Mouse (Mus musculus) limb, embryonic 11.5 days (tissue): ENCODE measurements around the gene Grid2ip. TPM values are rescaled to one million over a fixed set of nuclear protein-coding genes. Genes with fewer than 3 reads are reported as not detected.
A peak's percentile ranks its signal among the peaks of the same experiment; 100 is the strongest.

ENCODE experiments used
- ATAC-seq: fragments of 200-750 bp; cut with Nextera tagmentation; 2 replicates; pipeline ENCODE4 v1.8.0; 2017; ENCODE audit warnings: low read depth; ENCODE audit not compliant: insufficient number of reproducible peaks, low FRiP score, low TSS enrichment
- DNase-seq: peaks from one replicate; pipeline ENCODE4 v3.0.0-alpha.2; 2015; ENCODE audit warnings: low spot score
- H3K27ac ChIP-seq: fragments of 300-500 bp; sonication (generic); replicated peaks from 2 replicates; pipeline ENCODE4 v1.5.1; 2014; ENCODE audit warnings: low read depth, mild to moderate bottlenecking, low read length
- H3K27me3 ChIP-seq: fragments of 300-500 bp; sonication (generic); 2 replicates; pipeline ENCODE4 v1.6.1; 2014; ENCODE audit warnings: mild to moderate bottlenecking, low read length, mixed read lengths; ENCODE audit not compliant: control insufficient read depth, insufficient read depth
- H3K36me3 ChIP-seq: fragments of 300-500 bp; sonication (generic); 2 replicates; pipeline ENCODE4 v1.6.1; 2014; ENCODE audit warnings: mild to moderate bottlenecking, low read length, moderate library complexity, mixed read lengths; ENCODE audit not compliant: control insufficient read depth, insufficient read depth
- H3K4me1 ChIP-seq: fragments of 300-500 bp; sonication (generic); 2 replicates; pipeline ENCODE4 v1.6.1; 2014; ENCODE audit warnings: low read length, mixed read lengths; ENCODE audit not compliant: control insufficient read depth, insufficient read depth
- H3K4me2 ChIP-seq: fragments of 300-500 bp; sonication (generic); 2 replicates; pipeline ENCODE4 v1.6.1; 2014; ENCODE audit warnings: low read depth, mild to moderate bottlenecking, moderate library complexity; ENCODE audit not compliant: severe bottlenecking
- H3K4me3 ChIP-seq: fragments of 300-500 bp; sonication (generic); 2 replicates; pipeline ENCODE4 v1.5.1; 2014; ENCODE audit warnings: low read depth, low read length
- H3K9ac ChIP-seq: fragments of 300-500 bp; sonication (generic); 2 replicates; pipeline ENCODE4 v1.6.1; 2014; ENCODE audit warnings: mild to moderate bottlenecking, low read length
- H3K9me3 ChIP-seq: fragments of 300-500 bp; sonication (generic); 2 replicates; pipeline ENCODE4 v1.6.1; 2016; ENCODE audit warnings: low read length; ENCODE audit not compliant: control insufficient read depth
- WGBS: fragments of 180-500 bp; shearing (Covaris S2); extraction: QIAGEN DNeasy Blood & Tissue Kit; methylation state at CpG from one replicate; pipeline ENCODE4 v1.1.7; 2014; 5-methylcytosine and 5-hydroxymethylcytosine counted together
- polyA plus RNA-seq: library from polyadenylated mRNA; unstranded; fragments of >200 nt; fragmentation: Nextera tagmentation; extraction: Ambion mirVana; gene quantifications from 2 replicates; pipeline ENCODE4 v1.2.1, GENCODE M21; 2014

The Grid2ip gene
- polyA plus RNA-seq, 1 experiment from 2014 or later: 0.31 TPM

GRCm38 (mm10) chr5:143316605-143317287, 40.4 kb upstream of the Grid2ip start:
- Histone ChIP-seq H3K4me1 (peaks cover 9% of the 10 kb centered on the region; the same call in 1 of the 2 replicates), H3K9me3 (no peaks in the 10 kb centered on the region), H3K9ac (no peak overlapping the region), H3K4me3 (no peak overlapping the region), H3K27ac (no peak overlapping the region), H3K27me3 (no peaks in the 10 kb centered on the region), H3K4me2 (no peak overlapping the region; the same call in 1 of the 2 replicates), H3K36me3 (peaks cover 7% of the 10 kb centered on the region; the same call in 1 of the 2 replicates)
- ATAC-seq (no peak), DNase-seq (no peak)
- WGBS: 93% methylated on average over 5 of the region's 5 CpGs

DNA sequence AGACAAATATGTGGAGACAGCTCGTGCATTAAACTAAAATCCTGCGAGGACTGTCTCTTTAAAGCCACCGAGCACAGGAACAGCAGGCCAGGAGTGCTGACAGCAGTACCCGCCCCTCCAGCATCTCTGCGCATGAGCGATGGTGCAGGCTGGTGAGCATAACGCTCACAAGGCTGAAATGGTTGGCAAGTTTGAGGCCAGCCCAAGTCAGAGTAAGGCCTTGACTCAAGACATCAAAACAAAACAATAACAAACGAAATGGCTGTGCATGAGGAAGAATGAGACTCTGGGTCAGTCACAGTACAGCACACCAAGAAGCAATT, 39.9 kb upstream of the Grid2ip start:
- Histone ChIP-seq H3K4me3 (no peak overlapping the region), H3K9ac (no peak overlapping the region), H3K27ac (no peak overlapping the region), H3K4me1 (peaks cover 9% of the 10 kb centered on the region; the same call in 1 of the 2 replicates), H3K9me3 (no peaks in the 10 kb centered on the region), H3K27me3 (no peaks in the 10 kb centered on the region), H3K4me2 (no peak overlapping the region; the same call in 1 of the 2 replicates), H3K36me3 (peaks cover 6% of the 10 kb centered on the region; the same call in 1 of the 2 replicates)
- no peak for DNase-seq
- 90% methylated on average over 8 of the region's 8 CpGs for WGBS
- no peak for ATAC-seq

DNA sequence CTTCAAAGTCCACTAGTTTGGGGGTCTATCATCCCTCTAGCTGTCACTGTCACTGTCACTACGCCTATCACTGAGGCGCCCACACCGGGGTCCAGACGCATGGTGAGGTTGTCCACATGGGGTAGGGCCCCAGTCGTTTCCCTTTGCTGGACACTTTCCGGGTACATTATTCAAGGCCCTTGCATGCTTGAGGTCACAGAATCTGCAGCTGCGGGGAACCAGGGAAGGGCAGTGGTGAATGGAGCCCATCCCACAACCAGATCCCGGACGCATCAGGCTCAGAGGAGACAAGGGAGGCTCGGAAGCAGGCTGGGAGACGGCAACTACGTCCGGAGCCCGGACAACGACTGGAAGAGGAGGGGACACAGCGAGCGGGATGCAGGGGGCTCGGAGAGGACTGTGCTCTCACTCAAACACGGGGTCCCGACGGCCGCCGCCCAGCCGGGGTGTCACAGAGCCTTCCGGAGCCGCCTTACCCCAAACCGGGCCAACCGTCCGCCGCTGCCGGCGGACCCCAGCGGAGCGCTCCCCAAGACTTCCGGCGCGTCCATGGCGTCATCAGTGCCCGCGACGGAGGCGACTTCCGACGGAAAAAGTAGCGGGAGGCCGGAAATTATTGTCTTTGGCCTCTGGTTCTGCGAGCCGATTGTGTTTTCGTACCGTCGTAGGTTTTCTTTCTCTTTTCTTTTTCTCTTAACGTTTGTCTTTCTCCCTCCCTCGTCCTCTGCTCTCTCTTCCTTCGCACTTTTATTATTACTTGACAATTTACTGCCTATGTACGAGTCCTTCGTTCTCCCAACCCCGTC, 28.2 kb upstream of the Grid2ip start, which contains the start of gene Zdhhc4:
Gene Zdhhc4 (minus strand): TSS at position 567 of the 806 bp plus-strand sequence.
- H3K27me3 ChIP-seq: no peaks in the 10 kb centered on the region
- H3K4me3 ChIP-seq: peak within 1 kb of the TSS; percentile 98
- WGBS: under 1% methylated on average over 52 of the region's 57 CpGs
- peak within 1 kb of the TSS; percentile 86 for H3K4me2 ChIP-seq
- no peaks in the 10 kb centered on the region for H3K9me3 ChIP-seq
- peaks cover 6% of the 10 kb centered on the region; the same call in 1 of the 2 replicates for H3K36me3 ChIP-seq
- peak within 1 kb of the TSS; percentile 88 for H3K9ac ChIP-seq
- ATAC-seq (peak; percentile 40; the same call in 1 of the 2 replicates), DNase-seq (peak; percentile 97)
- H3K27ac ChIP-seq: no peak within 1 kb of the TSS
- peaks cover 5% of the 10 kb centered on the region for H3K4me1 ChIP-seq

GRCm38 (mm10) chr5:143333872-143334271, 23.3 kb upstream of the Grid2ip start:
- Histone ChIP-seq H3K36me3 (no peaks in the 10 kb centered on the region), H3K9ac (no peak overlapping the region), H3K4me2 (no peak overlapping the region), H3K4me3 (no peak overlapping the region), H3K4me1 (no peaks in the 10 kb centered on the region; the same call in none of the 2 replicates), H3K9me3 (no peaks in the 10 kb centered on the region), H3K27ac (no peak overlapping the region), H3K27me3 (no peaks in the 10 kb centered on the region)
- DNase-seq: peak; percentile 86
- no peak for ATAC-seq
- WGBS: 13% methylated on average over 5 of the region's 5 CpGs

- H3K27ac ChIP-seq: no peak overlapping the region
- WGBS: 71% methylated on average over 14 of the region's 14 CpGs
Measured at GRCm38 (mm10) chr5:143334418-143335088, 22.6 kb upstream of the Grid2ip start.

GRCm38 (mm10) chr5:143335089-143335460, 22.1 kb upstream of the Grid2ip start:
- Histone ChIP-seq H3K36me3 (no peaks in the 10 kb centered on the region), H3K27me3 (no peaks in the 10 kb centered on the region), H3K4me2 (no peak overlapping the region), H3K27ac (no peak overlapping the region), H3K9me3 (no peaks in the 10 kb centered on the region), H3K4me3 (no peak overlapping the region), H3K4me1 (no peaks in the 10 kb centered on the region; the same call in 1 of the 2 replicates), H3K9ac (no peak overlapping the region)
- no peak for DNase-seq
- ATAC-seq: no peak
- WGBS: 86% methylated on average over 7 of the region's 7 CpGs

More at GRCm38 (mm10) chr5:143334418-143335088, 22.6 kb upstream of the Grid2ip start:
- no peak for DNase-seq
- H3K4me2 ChIP-seq: no peak overlapping the region
- ATAC-seq: no peak
- H3K4me1 ChIP-seq: no peaks in the 10 kb centered on the region; the same call in none of the 2 replicates
- no peak overlapping the region for H3K4me3 ChIP-seq
- H3K9ac ChIP-seq: no peak overlapping the region
- no peaks in the 10 kb centered on the region for H3K27me3 ChIP-seq
- H3K9me3 ChIP-seq: no peaks in the 10 kb centered on the region
- no peaks in the 10 kb centered on the region for H3K36me3 ChIP-seq

DNA sequence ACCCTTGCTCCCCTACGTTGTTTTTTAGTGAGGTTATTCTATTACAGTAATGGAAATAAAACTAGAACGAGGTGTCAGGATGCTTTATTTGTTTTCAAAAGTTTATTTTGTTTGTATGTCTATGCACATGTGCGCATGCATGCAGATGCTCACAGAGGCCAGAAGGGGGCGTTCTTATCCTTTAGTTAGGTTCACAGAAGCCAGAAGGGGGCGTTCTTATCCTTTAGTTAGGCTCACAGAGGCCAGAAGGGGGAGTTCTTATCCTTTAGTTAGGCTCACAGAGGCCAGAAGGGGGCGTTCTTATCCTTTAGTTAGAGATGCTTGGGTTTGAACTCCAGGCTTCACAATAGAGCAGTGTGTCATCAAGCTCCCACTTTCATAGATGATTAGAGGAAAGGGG, 20.6 kb upstream of the Grid2ip start:
- Histone ChIP-seq H3K9ac (no peak overlapping the region), H3K36me3 (no peaks in the 10 kb centered on the region), H3K4me3 (no peak overlapping the region), H3K9me3 (no peaks in the 10 kb centered on the region), H3K27me3 (no peaks in the 10 kb centered on the region), H3K4me2 (no peak overlapping the region), H3K4me1 (no peaks in the 10 kb centered on the region), H3K27ac (no peak overlapping the region)
- DNase-seq (no peak), ATAC-seq (no peak)
- 63% methylated on average over 6 of the region's 6 CpGs for WGBS

- Histone ChIP-seq H3K27ac (no peak overlapping the region), H3K4me1 (no peaks in the 10 kb centered on the region), H3K4me2 (no peak overlapping the region), H3K36me3 (no peaks in the 10 kb centered on the region), H3K9ac (no peak overlapping the region), H3K4me3 (no peak overlapping the region), H3K27me3 (no peaks in the 10 kb centered on the region), H3K9me3 (no peaks in the 10 kb centered on the region)
- 60% methylated on average over 6 of the region's 6 CpGs for WGBS
- ATAC-seq (no peak), DNase-seq (no peak)
Measured at GRCm38 (mm10) chr5:143339603-143340002, 17.5 kb upstream of the Grid2ip start.
